Mouse (Mus musculus): ENCODE results near the gene Sgce.

Sgce gene

GRCm38 (mm10) chr6:4652596-4653134 is 94.3 kb downstream of the Sgce start:
- DNase-seq (ENCODE audit: low spot score in 2 of 2), result no peak

DNA sequence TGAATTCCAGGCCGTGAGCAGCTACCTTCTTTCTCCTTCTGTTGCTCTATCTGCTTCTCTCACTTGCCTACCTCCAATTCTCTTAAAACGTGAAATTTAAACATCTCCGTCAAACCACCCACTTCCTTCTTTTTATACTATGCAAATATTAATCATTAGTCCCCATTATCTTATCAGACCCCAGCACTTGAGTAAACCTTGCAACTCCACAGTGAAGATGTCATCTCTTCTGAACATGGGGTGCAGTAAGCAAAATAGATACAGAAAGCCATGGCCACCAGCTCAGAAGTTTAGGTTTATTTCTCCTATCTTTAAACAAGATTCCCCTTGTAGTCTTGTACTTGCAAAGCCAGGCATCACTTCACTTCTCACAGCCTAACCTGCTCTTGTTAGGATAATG is 99.7 kb downstream of the Sgce start:
- DNase-seq (ENCODE audit: low spot score in 2 of 2), result no peak

DNA sequence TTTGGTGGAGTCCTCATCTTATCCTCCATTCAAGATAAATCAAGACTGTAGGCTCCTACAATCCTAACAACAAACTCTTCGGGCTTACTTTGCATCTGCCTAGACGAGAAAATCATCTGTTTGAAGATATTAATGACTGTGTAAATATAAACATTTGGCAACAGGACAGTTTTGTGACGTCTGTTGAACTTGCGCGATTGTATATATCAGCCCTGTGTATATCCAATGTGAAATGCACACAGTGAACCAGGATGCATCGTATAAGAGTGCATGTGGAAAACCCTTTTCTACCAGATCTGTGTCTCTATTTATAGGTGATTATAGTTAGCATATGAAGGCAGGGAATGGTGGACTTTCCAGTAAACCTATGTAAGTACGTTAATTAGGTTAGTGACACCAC is 104.9 kb downstream of the Sgce start:
- no peak for DNase-seq (ENCODE audit: low spot score in 2 of 2)

DNA sequence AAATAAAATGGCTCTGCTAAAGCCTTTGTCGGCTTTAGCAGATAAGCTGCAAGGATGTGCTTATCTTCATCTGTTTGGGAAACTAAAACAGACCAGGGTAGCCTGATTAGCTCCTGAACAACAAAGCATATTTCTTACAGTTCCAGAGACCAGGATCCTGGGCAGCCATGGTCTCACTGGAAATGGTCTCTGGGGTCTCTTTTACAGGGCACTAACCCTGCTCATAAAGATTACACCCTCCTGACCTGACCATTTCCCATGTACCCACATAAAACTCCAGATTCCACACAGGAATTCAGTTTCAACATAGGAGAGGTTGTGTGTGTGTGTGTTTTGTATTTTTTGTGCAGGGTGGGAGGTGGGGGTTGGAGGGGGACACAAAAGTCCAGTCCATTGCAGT is 112.2 kb downstream of the Sgce start:
- DNase-seq (ENCODE audit: low spot score in 2 of 2), result no peak

- no peak for DNase-seq (ENCODE audit: low spot score in 2 of 2)
These were observed 113.8 kb downstream of the Sgce start for GRCm38 (mm10) chr6:4633189-4633588.

GRCm38 (mm10) chr6:4631464-4631863 is 115.5 kb downstream of the Sgce start:
- no peak for DNase-seq (ENCODE audit: low spot score in 2 of 2)

All from natural killer cell, adult 2 months (primary cell).